Mouse (Mus musculus) CD8-positive naive resting alpha-beta T cell, adult 2 months (primary cell): ENCODE data around the gene Serpina16.
"Not testable (repeated sequence)": the region's sequence is repeated elsewhere in the genome, so short reads cannot be mapped to it uniquely, and the experiment has no call there.

Experiments
- DNase-seq, 2 experiments: peaks; one replicate each; pipeline ENCODE4 v3.0.0; 2022; ENCODE audit warnings: low read depth in 2 of 2, low spot score in 2 of 2

The Serpina16 gene

GRCm38 (mm10) chr12:103676039-103676438 lies at the start of gene Serpina16:
TSS of gene Serpina16 (minus strand) at chr12:103676139.
- no peak for DNase-seq

- DNase-seq = no peak
Measured at GRCm38 (mm10) chr12:103711537-103711936, 35.6 kb upstream of the Serpina16 start.

GRCm38 (mm10) chr12:103710405-103710804 lies 34.5 kb upstream of the Serpina16 start:
- DNase-seq = no peak

DNA sequence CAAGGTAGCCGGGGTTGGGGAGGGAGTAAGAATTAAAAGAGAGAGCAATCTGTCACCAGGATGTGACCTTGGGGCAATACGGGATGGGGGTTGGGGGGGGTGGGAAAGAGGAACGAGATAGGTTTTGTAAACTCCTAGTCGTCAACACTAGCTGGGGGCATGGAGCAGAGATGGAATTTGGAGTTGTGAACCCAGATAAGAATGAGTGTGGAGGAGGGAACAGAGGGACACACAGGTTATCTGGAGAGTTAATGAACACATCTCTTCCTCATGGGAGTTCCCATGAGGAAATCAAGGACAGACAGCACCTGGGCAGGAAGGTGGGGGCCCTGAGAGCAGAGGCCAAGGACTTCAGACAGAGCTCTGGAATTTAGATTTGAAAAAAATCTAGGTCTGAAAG lies 30.2 kb upstream of the Serpina16 start:
- DNase-seq = no peak

- DNase-seq = no peak
Measured at GRCm38 (mm10) chr12:103705547-103705946, 29.6 kb upstream of the Serpina16 start.

- no peak for DNase-seq
Measured at GRCm38 (mm10) chr12:103700144-103700750, 24.3 kb upstream of the Serpina16 start.

GRCm38 (mm10) chr12:103695429-103695828 lies 19.5 kb upstream of the Serpina16 start, which contains the start of gene Serpina1f:
TSS of gene Serpina1f (minus strand) at chr12:103695529.
- no peak for DNase-seq

DNA sequence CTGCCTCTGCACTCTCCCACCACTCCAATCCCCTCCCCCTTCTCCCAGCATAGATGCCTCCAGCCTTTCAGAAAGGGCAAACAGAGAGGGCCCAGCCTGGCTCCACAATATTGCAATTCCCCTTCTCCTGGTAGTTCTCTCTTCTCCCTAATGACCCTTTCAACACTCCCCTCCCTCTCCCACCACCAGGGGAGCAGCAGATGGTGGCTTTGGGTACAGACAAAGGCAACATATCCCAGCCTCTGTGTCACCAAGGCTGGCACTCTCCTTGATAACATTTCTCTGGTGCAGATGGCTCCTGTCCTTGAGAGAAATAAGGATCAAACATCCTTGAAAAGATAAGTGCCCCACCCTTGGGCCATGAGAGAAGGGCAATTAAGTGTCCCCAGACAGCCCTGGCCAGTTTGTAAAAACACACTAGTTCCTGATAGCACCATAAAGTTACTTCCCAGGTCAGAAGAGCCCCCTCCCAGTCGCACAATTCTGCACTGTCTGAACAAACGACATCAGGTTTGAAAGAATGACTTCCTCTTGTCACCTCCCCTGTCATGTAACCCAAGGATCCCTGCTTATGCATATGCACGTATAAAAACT lies 12.4 kb upstream of the Serpina16 start:
- DNase-seq = no peak

GRCm38 (mm10) chr12:103687021-103687420 lies 11.1 kb upstream of the Serpina16 start:
- no peak for DNase-seq

DNA sequence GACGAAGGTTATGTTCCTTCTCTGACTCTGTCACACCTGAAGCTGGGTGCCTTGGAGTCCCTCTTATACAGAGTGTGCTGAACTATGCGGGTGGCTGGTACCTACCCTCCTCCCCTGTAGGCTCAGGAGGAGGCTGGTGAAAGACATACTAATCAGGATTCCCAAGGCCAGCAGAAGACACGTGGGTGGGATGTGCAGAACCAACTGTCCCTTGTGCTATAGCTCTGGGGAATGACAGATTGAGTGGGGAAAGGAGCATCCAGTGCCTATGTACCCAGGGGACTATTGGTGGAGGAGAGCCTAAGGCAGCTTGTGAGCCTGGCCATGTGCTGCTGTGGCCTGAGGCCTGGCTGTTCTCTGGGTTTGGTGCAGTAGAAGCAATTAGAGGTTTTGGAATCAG lies 10.1 kb upstream of the Serpina16 start:
- no peak for DNase-seq

- no peak for DNase-seq
Measured at GRCm38 (mm10) chr12:103685386-103685785, 9.4 kb upstream of the Serpina16 start.

- no peak for DNase-seq
Measured at GRCm38 (mm10) chr12:103683775-103684174, 7.8 kb upstream of the Serpina16 start.

DNA sequence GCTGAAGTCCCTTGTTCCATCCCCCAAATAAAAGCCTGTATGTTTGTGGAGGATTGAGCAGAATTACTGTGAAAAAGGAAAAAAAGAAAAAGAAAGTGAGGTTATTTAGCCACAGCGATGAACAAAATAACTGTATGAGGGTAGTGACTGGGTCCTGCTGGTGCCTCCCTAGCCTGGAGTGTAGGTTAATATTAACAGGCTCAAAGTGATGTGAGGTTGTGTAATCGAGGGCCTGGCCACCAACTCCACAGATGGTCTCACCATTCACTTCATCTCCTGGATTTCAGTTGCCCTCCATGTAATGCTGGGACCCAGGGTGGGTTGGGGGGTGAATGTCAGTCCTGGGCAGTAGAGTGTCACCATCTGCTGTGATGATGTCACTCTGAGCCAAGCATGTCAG lies 5.8 kb upstream of the Serpina16 start:
- DNase-seq = no peak

GRCm38 (mm10) chr12:103681169-103681568 lies 5.2 kb upstream of the Serpina16 start:
- no peak for DNase-seq

GRCm38 (mm10) chr12:103679853-103680252 lies 3.9 kb upstream of the Serpina16 start:
- DNase-seq = not testable (repeated sequence)

DNA sequence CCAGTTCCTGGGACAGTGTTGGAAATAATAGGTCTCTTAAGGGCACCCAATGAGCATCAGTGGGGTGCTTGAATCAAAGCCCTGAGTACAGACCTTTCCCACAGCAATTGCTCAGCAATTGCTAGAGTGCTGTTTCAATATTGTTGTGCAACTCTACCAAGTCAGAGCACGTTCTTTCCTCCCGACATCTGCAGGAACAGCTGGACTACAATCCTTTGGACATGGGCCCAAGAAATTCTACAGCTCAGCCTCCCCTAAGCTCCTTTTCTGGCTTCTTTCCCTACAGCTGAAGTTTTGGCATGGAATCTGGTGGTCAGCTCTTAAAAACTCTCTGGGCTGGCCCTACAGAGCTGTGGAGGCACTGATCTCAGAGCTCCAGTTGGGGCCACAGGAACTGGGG lies 2.8 kb downstream of the Serpina16 start:
- DNase-seq = no peak

DNA sequence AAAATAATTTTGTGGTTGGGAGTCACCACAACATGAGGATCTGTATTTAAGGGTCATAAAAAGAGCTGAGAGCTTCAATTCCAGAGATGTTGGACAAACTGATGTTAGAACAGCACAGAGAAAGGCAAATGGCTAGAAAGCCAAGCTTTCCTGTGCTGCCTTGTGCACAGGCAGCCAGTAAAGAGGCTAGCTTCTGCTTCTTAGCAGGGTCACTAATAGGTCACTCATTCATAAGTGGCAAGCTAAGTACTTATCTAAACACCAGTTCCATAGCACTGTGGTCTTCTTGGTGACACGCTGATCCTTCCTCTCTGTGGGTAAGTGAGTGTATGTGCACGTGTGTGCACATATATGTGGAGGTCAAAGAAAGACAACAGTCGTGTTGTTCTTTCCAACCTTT lies 4.5 kb downstream of the Serpina16 start:
- DNase-seq = no peak

DNA sequence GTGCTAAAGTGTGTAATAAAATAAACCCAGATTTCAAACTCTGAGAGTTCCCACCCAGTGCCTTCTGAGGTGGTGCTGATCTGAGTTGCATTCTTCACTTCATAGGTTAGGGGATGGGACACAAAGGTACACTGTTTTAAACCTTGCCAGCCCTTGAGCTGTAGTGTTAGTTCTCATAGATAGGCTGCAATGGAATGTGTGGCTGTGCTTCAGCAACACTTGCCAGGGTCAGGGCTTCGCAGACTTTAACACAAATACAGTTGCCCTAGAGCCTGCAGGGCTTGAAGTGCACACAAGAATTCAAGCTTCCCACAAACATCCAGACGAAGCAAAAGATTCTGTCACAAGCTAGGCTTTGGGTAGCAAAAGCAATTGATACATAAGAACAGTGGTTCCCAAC lies 5.0 kb downstream of the Serpina16 start:
- DNase-seq = no peak

GRCm38 (mm10) chr12:103670344-103670743 lies 5.6 kb downstream of the Serpina16 start:
- no peak for DNase-seq

- DNase-seq = no peak
Measured at GRCm38 (mm10) chr12:103665286-103665685, 10.7 kb downstream of the Serpina16 start.

- DNase-seq = not testable (repeated sequence)
Measured at GRCm38 (mm10) chr12:103662053-103662452, 13.9 kb downstream of the Serpina16 start.

GRCm38 (mm10) chr12:103660076-103660475 lies 15.9 kb downstream of the Serpina16 start:
- DNase-seq = no peak

DNA sequence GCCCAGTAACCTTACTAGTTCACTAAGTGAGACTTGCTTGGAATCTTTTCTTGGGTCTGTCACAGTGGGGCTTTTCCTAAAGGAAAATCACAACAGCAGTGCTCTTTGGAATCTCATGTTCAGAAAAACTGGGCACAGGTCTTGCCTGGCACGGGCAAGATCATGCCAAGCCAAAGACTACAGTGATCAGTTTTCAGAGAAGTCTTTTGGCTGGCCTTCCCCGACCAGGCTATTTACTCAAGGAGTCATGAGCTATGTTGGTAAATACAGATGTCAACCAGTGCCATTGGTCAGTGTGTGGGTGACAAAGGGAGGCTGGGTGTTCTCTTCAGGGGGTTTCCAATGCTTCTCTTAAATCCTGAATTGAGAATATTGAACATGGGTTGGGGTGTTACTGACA lies 16.8 kb downstream of the Serpina16 start:
- DNase-seq = no peak
